Mouse (Mus musculus): ENCODE data around the gene Clmp.
A peak's percentile ranks its signal among the peaks of the same experiment; 100 is the strongest.
"Not testable (repeated sequence)": the region's sequence is repeated elsewhere in the genome, so short reads cannot be mapped to it uniquely, and the experiment has no call there.

Gene Clmp

DNA sequence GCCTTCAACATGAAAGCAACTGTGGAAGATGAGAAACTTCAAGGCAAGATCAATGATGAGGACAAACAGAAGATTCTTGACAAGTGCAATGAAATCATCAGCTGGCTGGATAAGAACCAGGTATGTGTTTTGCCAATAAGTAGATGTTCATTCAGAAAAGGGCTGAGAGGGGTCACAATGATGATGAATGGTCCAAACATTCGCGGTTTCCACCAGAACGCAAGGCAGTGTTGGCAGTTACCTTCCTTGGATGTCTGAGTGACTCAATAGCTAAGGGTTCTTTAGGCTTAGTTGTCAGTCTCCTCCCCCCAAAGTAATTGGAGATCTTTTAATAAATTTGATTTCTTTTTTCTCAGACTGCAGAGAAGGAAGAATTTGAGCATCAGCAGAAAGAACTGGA, 118.8 kb downstream of the Clmp start:
- not testable (repeated sequence) for DNase-seq

DNA sequence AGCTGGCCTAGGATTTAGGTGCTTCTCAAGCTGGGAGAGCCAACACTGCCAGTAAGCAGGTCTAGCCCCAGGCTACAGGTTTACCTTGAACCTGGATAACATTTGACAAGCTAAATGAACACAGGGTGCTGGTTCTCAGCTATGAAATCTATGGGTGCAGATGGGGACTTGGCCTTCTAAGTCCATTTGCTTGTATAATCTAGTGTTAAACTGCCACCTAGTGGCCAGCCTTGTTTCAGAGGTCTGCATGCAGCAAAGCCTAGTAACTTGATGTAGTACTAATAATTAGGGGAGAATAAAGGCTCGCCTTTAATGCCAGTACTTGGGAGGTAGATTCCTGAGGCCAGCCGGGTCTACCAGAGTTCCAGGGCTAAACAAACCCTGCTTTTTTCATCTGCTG, 119.5 kb downstream of the Clmp start:
- DNase-seq, result peak; percentile 33 to 72

DNA sequence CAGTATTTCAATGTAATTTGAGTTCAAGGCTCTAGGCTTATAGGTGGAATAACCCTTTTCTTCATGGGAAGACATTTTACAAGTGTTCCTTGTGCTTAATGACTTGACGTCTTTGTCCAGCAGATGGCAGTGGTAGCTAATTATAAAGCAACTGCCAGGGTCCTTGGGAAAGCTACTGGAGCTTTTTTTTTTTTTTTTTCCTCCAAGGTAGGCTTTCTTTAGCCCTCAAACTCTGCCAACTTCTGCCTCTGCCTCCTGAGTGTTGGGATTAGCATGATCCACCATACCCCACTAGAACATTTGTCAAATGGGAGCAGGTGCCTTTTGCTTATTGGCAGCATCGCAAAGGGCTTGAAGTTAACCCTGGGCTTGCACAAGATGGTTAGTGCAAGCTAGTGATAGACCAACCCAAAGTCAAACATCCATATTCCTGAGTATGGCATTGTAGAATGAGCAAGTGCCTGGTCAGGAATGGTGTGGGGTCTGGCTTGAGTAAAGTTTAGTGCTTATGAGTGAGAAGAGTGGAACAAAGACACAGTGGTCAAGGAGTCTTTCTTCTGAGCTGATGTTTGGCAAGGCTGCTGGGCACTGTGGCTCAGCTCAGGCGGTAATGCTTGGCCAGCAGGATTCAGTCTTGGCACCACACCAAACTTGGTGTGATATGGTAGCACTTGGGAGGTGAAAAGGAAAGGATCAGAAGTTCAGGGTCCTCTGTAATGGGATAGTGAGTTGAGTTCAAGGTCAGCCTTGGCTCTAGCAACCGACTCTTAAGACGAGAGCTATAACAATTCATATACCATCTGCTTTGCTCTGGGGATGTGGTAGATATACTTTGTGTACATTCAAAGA, 120.9 kb downstream of the Clmp start:
- no peak for DNase-seq

DNA sequence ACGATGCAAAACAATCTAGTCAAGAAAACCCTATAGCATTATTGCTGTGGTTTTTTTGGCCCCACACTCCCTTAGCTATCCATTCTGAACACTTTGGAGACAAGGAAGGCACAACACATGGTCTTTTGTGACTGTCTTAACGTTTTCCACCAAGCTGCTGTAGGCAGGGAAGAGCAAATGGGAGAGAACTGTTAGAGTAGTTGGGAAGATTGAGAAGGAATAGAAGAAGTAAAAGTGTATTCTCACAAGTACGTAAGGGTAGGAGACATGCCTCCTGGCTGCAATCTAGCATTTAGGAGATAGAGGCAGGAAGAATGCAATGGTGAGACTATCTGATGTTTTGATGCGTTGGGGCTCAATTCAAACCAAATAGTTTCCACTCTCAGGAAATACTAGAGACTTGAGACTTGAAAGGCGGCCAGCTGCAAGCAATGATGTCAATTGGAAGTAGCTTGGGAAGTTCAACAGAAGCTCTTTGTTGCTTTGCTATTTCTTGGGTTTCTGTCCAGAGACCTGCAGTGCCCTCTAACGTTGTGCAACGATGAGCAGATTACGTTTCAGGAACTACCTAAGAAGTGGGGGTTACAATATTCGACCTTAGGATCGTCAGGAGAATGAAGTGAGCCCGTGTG, 121.6 kb downstream of the Clmp start:
- DNase-seq, result no peak

DNA sequence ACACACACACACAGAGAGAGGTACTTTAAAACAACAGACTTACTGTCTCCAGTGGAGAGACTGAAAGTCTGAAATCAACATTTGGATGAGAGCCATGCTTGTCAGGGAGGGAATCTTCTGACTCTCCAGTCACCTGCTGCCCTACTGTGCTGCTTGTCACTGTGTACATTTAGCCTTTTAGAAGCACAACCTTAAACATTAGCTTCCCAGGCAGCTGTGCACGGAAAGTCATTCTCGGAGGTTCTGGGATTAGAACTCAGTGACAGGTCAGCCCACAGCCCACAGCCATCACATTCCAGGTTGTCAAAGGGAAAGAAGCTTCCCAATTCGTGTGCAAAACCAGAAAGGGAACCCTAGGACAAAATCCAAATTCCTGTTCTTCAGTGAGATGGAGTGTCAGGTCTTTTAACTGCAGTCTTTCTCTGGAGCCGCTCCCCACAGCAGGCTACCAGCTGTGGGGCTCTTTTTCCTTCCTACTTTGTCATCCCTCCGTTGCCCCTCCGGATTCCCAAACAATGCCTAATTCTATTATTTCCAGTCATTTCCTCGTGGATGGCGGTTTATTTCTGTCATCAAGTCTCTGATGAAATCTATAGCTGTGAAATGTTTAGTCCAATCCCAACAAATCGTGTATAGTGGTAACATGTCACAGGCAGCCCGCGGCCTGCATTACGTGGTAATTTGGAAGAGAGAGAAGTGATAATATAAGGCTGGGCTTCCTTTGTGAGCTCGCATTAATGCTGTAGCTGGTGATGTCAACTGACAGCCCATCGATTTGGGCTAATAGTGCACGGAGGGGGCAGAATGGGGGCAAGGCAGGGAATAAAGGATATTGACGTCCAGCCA, 122.5 kb downstream of the Clmp start:
- DNase-seq, result no peak

DNA sequence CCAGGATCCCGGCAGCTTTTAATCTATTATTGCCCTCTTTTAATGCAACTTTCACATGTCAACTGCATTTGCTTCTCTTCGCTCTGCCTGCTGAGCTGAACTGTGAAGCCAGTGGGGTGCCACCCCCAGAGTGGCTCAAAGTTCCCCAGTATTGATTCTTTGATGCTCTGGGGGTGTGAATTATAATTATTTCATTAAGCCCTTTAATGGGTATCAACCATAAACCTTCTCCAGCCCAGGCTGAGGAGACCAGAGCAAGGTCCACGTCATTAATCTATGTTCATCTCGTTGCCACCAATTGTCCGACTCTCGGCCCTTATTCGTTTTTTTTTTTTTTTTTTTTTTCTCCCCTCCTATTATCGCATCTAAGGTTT, 123.1 kb downstream of the Clmp start:
- DNase-seq, result no peak

DNA sequence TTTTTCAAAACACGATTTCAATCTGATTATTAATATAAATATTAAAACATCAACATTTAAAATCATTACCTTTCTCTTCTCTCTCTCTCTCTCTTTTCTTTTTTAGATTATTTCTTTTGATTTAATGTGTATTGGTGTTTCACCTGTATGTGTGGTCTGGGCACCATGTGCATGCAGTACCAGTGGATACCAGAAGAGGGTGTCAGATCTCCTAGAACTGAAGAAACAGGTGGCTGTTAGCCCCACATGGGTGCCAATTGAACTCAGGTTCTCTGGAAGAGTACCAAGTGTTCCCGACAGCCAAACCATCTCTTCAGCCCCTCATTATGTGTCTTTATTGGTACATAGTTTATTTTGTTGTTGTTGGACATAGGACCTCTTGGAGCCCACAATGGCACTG, 126.1 kb downstream of the Clmp start:
- DNase-seq, result peak in 1 of 2 experiments; percentile 16

DNA sequence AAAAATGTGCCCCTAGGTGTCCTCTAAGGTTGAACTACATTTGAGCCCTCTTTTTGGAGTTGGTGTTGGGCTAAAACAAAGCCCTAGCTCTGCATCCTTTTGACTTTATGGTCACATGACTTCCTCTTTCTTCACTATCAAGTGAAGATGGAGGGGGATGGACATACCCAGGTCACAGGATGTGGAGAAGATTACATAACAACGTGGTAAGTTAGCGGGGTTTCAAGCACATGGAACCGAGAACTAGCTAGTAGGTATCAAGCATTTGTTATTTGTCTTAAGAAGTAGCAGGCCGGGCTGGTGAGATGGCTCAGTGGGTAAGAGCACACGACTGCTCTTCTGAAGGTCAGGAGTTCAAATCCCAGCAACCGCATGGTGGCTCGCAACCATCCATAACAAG, 128.3 kb downstream of the Clmp start:
- DNase-seq, result no peak

DNA sequence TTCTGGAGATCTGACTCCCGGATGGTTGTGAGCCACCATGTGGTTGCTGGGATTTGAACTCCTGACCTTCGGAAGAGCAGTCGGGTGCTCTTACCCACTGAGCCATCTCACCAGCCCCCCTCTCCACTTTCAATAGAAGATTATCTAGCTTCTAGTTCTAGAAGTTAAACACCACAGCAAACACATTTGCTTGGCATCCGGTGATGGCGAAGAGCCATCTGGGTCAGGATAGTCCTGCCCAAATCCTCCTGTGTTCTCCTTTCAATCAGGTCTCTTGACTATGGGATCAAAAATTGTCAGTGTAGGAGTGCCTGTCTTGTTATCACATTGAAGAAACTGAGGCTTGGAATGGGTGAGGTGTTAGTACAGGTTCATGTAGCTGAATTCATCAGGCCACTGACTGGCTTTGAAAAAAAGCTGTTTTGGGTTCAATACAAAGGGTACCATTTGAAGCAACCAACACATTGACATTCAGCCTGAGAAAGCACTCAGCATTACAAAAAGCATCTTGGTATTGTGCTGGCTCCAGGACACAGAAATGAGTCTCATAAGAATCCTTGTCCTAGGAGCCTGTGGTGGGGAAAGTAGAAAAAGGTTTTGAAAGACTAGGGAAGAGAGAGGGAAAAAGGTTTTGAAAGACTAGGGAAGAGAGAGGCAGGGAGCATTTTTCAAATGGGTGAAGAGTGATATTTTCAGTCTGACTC, 131.7 kb downstream of the Clmp start:
- no peak for DNase-seq

DNA sequence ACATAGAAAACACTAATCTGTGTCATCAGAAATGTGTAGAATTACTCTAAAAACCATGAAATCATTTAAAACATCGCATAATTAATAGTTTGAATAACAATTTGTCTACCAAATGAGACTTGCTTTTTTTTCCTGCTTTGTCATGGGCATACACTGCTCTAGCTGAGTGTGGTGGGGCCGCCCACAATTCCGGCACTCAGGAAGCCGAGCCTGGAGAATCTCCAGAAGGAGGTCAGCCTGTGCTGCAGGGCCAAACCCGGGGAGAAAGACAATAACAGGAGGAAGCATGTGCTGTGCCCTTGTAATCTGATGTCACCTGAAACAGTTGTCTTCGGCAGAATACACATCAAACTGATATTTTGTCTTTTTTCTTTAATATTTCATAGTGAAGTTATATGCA, 139.8 kb downstream of the Clmp start:
- no peak for DNase-seq

DNA sequence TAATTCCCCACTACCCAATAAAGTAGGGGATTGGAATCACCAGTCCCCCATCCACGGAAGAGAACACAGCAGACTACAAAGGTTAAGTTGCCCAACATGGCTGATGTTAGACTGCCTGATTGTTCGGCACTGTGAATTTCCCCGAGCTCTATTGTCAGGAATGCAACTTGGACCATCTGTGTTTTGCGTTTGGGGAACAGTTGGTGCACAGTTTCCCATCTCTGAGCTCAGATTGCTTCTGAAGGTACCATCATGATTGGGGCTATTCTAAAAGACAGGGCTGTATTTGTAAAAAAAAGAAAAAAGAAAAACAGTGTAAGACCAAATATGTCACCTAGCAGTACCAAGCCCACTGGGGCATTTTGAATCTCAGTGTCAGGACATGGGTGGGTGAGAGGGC, 141.6 kb downstream of the Clmp start:
- DNase-seq, result no peak

DNA sequence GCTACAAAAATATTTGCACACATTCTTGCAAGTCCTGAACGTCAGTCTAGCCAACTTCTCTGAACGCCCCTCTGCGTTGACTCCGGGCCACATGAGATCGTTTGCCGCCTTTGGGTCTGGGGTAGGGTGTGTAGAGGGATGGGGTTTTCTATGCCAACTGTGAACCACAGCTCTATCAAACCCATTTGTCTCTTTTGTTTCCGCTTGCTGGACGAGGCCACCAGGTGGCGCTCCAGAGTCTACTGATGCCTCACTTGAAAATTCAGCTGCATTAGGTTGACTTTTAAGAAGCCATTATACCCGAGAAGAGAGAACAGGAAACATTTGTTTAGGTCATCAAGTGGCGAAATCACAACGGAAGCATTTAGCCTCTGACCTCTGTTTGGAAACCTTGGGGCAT, 148.8 kb downstream of the Clmp start:
- DNase-seq, result peak; percentile 31 to 79

All from spleen, adult 18-20 months (tissue).